Mouse (Mus musculus): ENCODE results near the gene Lpo.

Lpo gene

DNA sequence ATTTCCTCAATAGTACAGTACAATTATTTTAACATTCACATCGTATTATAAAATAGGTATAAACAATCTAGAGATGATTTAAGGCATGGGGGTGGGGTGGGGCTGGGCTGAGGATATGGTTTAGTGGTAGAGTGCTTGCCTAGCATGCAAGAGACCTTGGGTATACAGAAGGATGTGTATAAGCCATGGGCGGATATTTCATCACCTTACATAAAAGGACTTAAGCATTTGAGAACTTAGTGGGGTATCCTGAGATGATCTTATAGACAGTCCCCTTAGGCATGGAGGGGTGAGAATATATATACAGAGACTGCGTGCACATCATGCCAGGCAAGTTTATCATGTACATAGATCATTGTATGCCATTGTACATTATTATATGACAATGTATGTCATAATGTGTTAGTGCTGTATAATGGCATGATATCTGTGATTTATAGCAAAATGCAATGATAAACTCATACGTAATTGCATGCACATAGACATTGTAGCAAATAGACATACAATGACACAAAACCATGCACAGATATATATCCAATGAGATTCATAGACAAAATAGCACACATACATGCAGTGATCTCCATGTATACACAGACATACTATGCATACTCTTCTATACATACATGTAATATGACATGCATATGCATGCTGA lies 69.0 kb downstream of the Lpo start:
- DNase-seq (ENCODE audit: low spot score in 2 of 2), result no peak

DNA sequence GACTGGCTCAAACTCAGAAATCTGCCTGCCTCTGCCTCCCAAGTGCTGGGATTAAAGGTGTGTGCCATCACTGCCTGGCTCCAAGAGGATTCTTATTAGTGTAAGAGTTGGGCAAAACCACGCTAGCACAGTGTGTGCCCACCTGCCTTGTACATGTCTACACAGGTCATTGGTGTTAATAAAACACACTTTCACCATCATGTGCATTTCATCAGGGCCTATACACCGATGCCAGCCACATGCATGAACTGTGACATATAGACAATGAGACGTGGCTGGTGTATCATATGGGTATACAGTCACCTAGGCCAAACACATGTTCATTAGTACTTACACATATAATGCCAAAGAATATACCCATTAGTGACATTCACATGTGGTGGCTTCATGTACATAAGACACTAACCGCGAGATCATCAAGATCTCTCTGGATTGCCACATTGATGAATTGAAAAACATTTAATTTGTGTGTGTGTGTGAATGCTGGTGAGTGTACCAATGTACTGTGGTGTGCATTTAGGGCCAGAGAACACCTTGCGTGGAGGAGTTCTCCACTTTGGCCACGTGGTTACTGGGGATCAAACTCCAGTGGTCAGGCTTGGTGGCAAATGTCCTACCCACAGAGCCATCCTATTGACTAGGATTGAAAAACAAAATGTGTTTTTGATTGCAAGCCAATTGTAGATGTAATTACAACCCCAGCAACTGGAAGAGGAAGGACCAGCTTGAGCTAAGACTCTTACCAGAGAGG lies 69.8 kb downstream of the Lpo start:
- no peak for DNase-seq (ENCODE audit: low spot score in 2 of 2)

DNA sequence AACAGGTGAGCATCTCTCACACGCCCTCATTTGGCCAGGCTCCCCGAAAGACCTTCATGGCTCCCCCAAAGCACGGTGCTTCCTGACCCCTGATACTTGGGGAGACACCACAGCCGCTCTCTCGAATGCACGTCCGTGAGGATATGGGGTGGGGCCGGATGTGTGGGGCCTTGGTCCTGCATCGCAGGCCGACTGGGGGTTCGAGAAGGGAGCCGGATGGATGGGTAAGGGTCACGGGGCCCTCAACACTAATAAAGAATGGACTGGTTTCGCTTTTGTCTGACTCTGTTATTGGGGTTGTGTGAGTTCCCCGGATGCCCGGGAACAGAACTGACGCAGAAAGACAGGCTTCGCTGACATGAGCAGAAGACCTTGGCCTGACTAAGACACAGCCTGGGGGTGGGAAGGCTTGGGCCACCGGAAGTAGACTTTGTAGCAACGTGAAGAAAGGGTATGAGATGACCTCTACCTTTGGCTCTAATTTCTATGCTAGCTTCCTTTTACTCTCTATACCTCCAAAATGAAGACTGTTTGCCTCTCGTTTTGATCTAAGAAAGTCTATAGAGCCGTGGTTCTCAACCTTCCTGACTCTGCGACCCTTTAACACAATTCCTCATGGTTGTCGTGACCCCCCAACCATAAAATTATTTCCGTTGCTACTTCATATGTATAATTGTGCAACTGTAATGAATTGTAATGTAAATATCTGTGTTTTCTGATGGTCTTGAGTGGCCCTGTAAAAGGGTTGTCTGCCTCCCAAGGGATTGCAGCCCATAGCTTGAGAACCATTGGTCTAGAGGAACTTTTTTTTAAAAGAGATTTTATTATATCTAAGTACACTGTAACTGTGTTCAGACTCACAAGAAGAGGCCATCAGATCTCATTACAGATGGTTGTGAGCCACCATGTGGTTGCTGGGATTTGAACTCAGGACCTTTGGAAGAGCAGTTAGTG lies 70.8 kb downstream of the Lpo start:
- DNase-seq (ENCODE audit: low spot score in 2 of 2), result no peak
